Mouse (Mus musculus) myocyte (in vitro differentiated cells): ENCODE measurements around the gene 2010109A12Rik. TPM values are rescaled to one million over a fixed set of nuclear protein-coding genes. Genes with fewer than 3 reads are reported as not detected.

Source experiments
- H3K27me3 ChIP-seq: one replicate; pipeline ENCODE4 v1.6.1; 2011; ENCODE audit not compliant: control insufficient read depth, insufficient read depth, insufficient read length
- H3K36me3 ChIP-seq: one replicate; pipeline ENCODE4 v1.6.1; 2011; ENCODE audit not compliant: control insufficient read depth, insufficient read depth
- H3K4me2 ChIP-seq: one replicate; pipeline ENCODE4 v1.6.1; 2011; ENCODE audit warnings: low read depth, control low read depth
- H3K4me3 ChIP-seq: one replicate; pipeline ENCODE4 v1.5.1; 2011; ENCODE audit warnings: mild to moderate bottlenecking, control low read depth, moderate library complexity
- H3K79me2 ChIP-seq: one replicate; pipeline ENCODE4 v1.6.1; 2011; ENCODE audit not compliant: control insufficient read depth, insufficient read depth
- H3ac ChIP-seq: one replicate; pipeline ENCODE4 v1.6.1; 2011; ENCODE audit not compliant: control insufficient read depth, insufficient read length
- CEBPB ChIP-seq: IDR thresholded peaks from 2 replicates; pipeline ENCODE4 v1.6.1; 2011; ENCODE audit warnings: mild to moderate bottlenecking, moderate library complexity; ENCODE audit not compliant: poor library complexity, insufficient read depth, severe bottlenecking
- E2F4 ChIP-seq: IDR thresholded peaks from one replicate; pipeline ENCODE4 v1.6.1; 2011; ENCODE audit warnings: mild to moderate bottlenecking, control low read depth, moderate library complexity; ENCODE audit not compliant: insufficient read depth
- MAX ChIP-seq: IDR thresholded peaks from one replicate; pipeline ENCODE4 v1.6.1; 2011; ENCODE audit warnings: low read depth, mild to moderate bottlenecking, control low read depth
- MYOD1 ChIP-seq, 3 experiments: IDR thresholded peaks; one replicate each; pipeline ENCODE4 v1.6.1; 2011; ENCODE audit warnings: control low read depth in 2 of 3, low read depth in 2 of 3, mild to moderate bottlenecking in 2 of 3, moderate library complexity in 1 of 3; ENCODE audit not compliant: insufficient read length in 2 of 3, control insufficient read depth in 1 of 3
- MYOG ChIP-seq, 3 experiments: IDR thresholded peaks; one replicate each; pipeline ENCODE4 v1.6.1; 2011; ENCODE audit warnings: control low read depth in 2 of 3, low read depth in 2 of 3, mild to moderate bottlenecking in 2 of 3; ENCODE audit not compliant: insufficient read length in 2 of 3, control insufficient read depth in 1 of 3, insufficient read depth in 1 of 3
- POLR2A ChIP-seq: IDR thresholded peaks from one replicate; pipeline ENCODE4 v1.6.1; 2011; ENCODE audit warnings: low read depth, mild to moderate bottlenecking, control low read depth, moderate library complexity; ENCODE audit not compliant: insufficient read length
- POLR2AphosphoS2 ChIP-seq: IDR thresholded peaks from one replicate; pipeline ENCODE4 v1.6.1; 2011; ENCODE audit warnings: low read depth, control low read depth; ENCODE audit not compliant: insufficient read length
- REST ChIP-seq: IDR thresholded peaks from one replicate; pipeline ENCODE4 v1.6.1; 2011; ENCODE audit warnings: mild to moderate bottlenecking, control low read depth, moderate library complexity; ENCODE audit not compliant: insufficient read depth, insufficient read length
- SRF ChIP-seq: IDR thresholded peaks from one replicate; pipeline ENCODE4 v1.6.1; 2011; ENCODE audit warnings: low read depth; ENCODE audit not compliant: control insufficient read depth, insufficient read length
- TCF12 ChIP-seq: IDR thresholded peaks from one replicate; pipeline ENCODE4 v1.6.1; 2011; ENCODE audit warnings: mild to moderate bottlenecking, control low read depth; ENCODE audit not compliant: poor library complexity, insufficient read depth, severe bottlenecking
- TCF3 ChIP-seq: IDR thresholded peaks from one replicate; pipeline ENCODE4 v1.6.1; 2011; ENCODE audit warnings: low read depth, control low read depth; ENCODE audit not compliant: insufficient read length
- USF1 ChIP-seq: IDR thresholded peaks from one replicate; pipeline ENCODE4 v1.6.1; 2011; ENCODE audit warnings: low read depth, mild to moderate bottlenecking, control low read depth, moderate library complexity
- polyA plus RNA-seq: library from polyadenylated mRNA; unstranded; fragments of >200 nt; fragmentation: generic; extraction: Trizol; gene quantifications from one replicate; pipeline ENCODE4 v1.2.1, GENCODE M21; 2012; ENCODE audit warnings: missing spikeins

2010109A12Rik gene
- polyA plus RNA-seq, 1 experiment, result not detected

- no peak for TF ChIP-seq E2F4
- peak; percentile 65 for TF ChIP-seq POLR2AphosphoS2
- no peak overlapping the region for H3ac ChIP-seq
- H3K27me3 ChIP-seq, result no peaks in the 10 kb centered on the region
- H3K4me3 ChIP-seq, result no peak overlapping the region
- peaks cover 36% of the 10 kb centered on the region for H3K36me3 ChIP-seq
- no peaks in the 10 kb centered on the region for H3K79me2 ChIP-seq
- no peak overlapping the region for H3K4me2 ChIP-seq
These were observed 23.0 kb upstream of the 2010109A12Rik start for GRCm38 (mm10) chr5:93183311-93183710.

- TF ChIP-seq POLR2AphosphoS2 (peak; percentile 91), SRF (no peak), POLR2A (peak; percentile 44)
- no peak overlapping the region for H3K4me2 ChIP-seq
- no peaks in the 10 kb centered on the region for H3K79me2 ChIP-seq
- H3K36me3 ChIP-seq, result peaks cover 42% of the 10 kb centered on the region
- H3K4me3 ChIP-seq, result no peak overlapping the region
- no peaks in the 10 kb centered on the region for H3K27me3 ChIP-seq
- no peak overlapping the region for H3ac ChIP-seq
These were observed 21.8 kb upstream of the 2010109A12Rik start for GRCm38 (mm10) chr5:93184548-93184947.

- H3K4me3 ChIP-seq, result no peak overlapping the region
- H3K27me3 ChIP-seq, result no peaks in the 10 kb centered on the region
- H3K79me2 ChIP-seq, result peaks cover 40% of the 10 kb centered on the region
- peaks cover 52% of the 10 kb centered on the region for H3K36me3 ChIP-seq
- no peak for TF ChIP-seq TCF12
- no peak for TF ChIP-seq POLR2AphosphoS2
- TF ChIP-seq USF1, result no peak
- no peak for TF ChIP-seq SRF
- no peak for TF ChIP-seq REST
- no peak for TF ChIP-seq MYOG (IDR thresholded peaks at IDR 0.05; ENCODE audit: control insufficient read depth in 1 of 3, insufficient read depth in 1 of 3, insufficient read length in 2 of 3, low read depth in 2 of 3)
- TF ChIP-seq MYOD1 (IDR thresholded peaks at IDR 0.05; ENCODE audit: control insufficient read depth in 1 of 3, insufficient read length in 2 of 3, low read depth in 2 of 3), result no peak
- no peak for TF ChIP-seq POLR2A
- TF ChIP-seq CEBPB, result no peak
- no peak for TF ChIP-seq E2F4
- TF ChIP-seq TCF3, result no peak
- TF ChIP-seq MAX, result no peak
- H3K4me2 ChIP-seq, result no peak overlapping the region
- no peak overlapping the region for H3ac ChIP-seq
These were observed 16.7 kb upstream of the 2010109A12Rik start for GRCm38 (mm10) chr5:93189607-93190006.

- Histone ChIP-seq H3ac (no peak overlapping the region), H3K4me2 (no peak overlapping the region), H3K36me3 (peaks cover 48% of the 10 kb centered on the region), H3K79me2 (peaks cover 42% of the 10 kb centered on the region), H3K4me3 (no peak overlapping the region), H3K27me3 (no peaks in the 10 kb centered on the region)
- TF ChIP-seq USF1 (no peak), MYOD1 (IDR thresholded peaks at IDR 0.05; ENCODE audit: control insufficient read depth in 1 of 3, insufficient read length in 2 of 3, low read depth in 2 of 3) (no peak), MAX (no peak), MYOG (IDR thresholded peaks at IDR 0.05; ENCODE audit: control insufficient read depth in 1 of 3, insufficient read depth in 1 of 3, insufficient read length in 2 of 3, low read depth in 2 of 3) (no peak), POLR2AphosphoS2 (no peak), TCF12 (no peak), POLR2A (no peak), CEBPB (no peak), REST (no peak), E2F4 (no peak), SRF (no peak), TCF3 (no peak)
These were observed 15.9 kb upstream of the 2010109A12Rik start for GRCm38 (mm10) chr5:93190428-93190827.

GRCm38 (mm10) chr5:93198232-93198631, 8.1 kb upstream of the 2010109A12Rik start:
- peaks cover 26% of the 10 kb centered on the region for H3K36me3 ChIP-seq
- no peak overlapping the region for H3K4me3 ChIP-seq

More at GRCm38 (mm10) chr5:93198232-93198631, 8.1 kb upstream of the 2010109A12Rik start:
- Histone ChIP-seq H3K27me3 (no peaks in the 10 kb centered on the region), H3K4me2 (no peak overlapping the region), H3K79me2 (peaks cover 58% of the 10 kb centered on the region), H3ac (no peak overlapping the region)
- TF ChIP-seq MYOD1 (IDR thresholded peaks at IDR 0.05; ENCODE audit: control insufficient read depth in 1 of 3, insufficient read length in 2 of 3, low read depth in 2 of 3), result no peak
- TF ChIP-seq POLR2A, result no peak
- TF ChIP-seq MAX, result no peak
- TF ChIP-seq TCF3, result no peak
- TF ChIP-seq POLR2AphosphoS2, result no peak
- no peak for TF ChIP-seq USF1
- no peak for TF ChIP-seq TCF12
- TF ChIP-seq E2F4, result no peak
- TF ChIP-seq MYOG (IDR thresholded peaks at IDR 0.05; ENCODE audit: control insufficient read depth in 1 of 3, insufficient read depth in 1 of 3, insufficient read length in 2 of 3, low read depth in 2 of 3), result no peak
- TF ChIP-seq SRF, result no peak
- TF ChIP-seq REST, result no peak
- no peak for TF ChIP-seq CEBPB
